Mouse (Mus musculus) left cerebral cortex, adult 8-10 months (tissue): Measurements from ENCODE around the gene Psd4. TPM values are rescaled to one million over a fixed set of nuclear protein-coding genes. Genes with fewer than 3 reads are reported as not detected.

ENCODE experiments used
- DNase-seq, 2 experiments: peaks; one replicate each; pipeline ENCODE4 v3.0.0; 2022; ENCODE audit warnings: low spot score in 2 of 2
- total RNA-seq, 4 experiments: library from RNA; stranded (reverse); gene quantifications; 2 replicates each; pipeline ENCODE4 v1.2.4; 2022

The Psd4 gene
- total RNA-seq, 4 experiments from 2014 or later, result 0.95 to 3.3 (median 1.8) TPM

- no peak for DNase-seq
Measured at GRCm38 (mm10) chr2:24385111-24385961, 18.0 kb downstream of the Psd4 start.

GRCm38 (mm10) chr2:24386158-24386963, 19.0 kb downstream of the Psd4 start:
- no peak for DNase-seq

GRCm38 (mm10) chr2:24386964-24387320, 19.6 kb downstream of the Psd4 start:
- no peak for DNase-seq

GRCm38 (mm10) chr2:24387361-24388283, 20.2 kb downstream of the Psd4 start:
- peak in 1 of 2 experiments; percentile 38 for DNase-seq

GRCm38 (mm10) chr2:24393251-24393650, 25.9 kb downstream of the Psd4 start:
- no peak for DNase-seq

GRCm38 (mm10) chr2:24397115-24397514, 29.7 kb downstream of the Psd4 start:
- no peak for DNase-seq

- DNase-seq, result no peak
Measured at GRCm38 (mm10) chr2:24400711-24401110, 33.3 kb downstream of the Psd4 start.

GRCm38 (mm10) chr2:24405345-24406012, 38.1 kb downstream of the Psd4 start:
- no peak for DNase-seq

GRCm38 (mm10) chr2:24407701-24408485, 40.5 kb downstream of the Psd4 start:
- DNase-seq, result no peak

GRCm38 (mm10) chr2:24409166-24409565, 41.8 kb downstream of the Psd4 start:
- DNase-seq, result peak in 1 of 2 experiments; percentile 39

GRCm38 (mm10) chr2:24413172-24413571, 45.8 kb downstream of the Psd4 start:
- DNase-seq, result no peak

- no peak for DNase-seq
Measured at GRCm38 (mm10) chr2:24413677-24414076, 46.3 kb downstream of the Psd4 start.

GRCm38 (mm10) chr2:24416668-24417067, 49.3 kb downstream of the Psd4 start:
- DNase-seq, result no peak

GRCm38 (mm10) chr2:24417106-24417505, 49.7 kb downstream of the Psd4 start:
- DNase-seq, result no peak

GRCm38 (mm10) chr2:24417564-24417963, 50.2 kb downstream of the Psd4 start:
- no peak for DNase-seq

GRCm38 (mm10) chr2:24421211-24421863, 54.0 kb downstream of the Psd4 start:
- no peak for DNase-seq

GRCm38 (mm10) chr2:24422815-24423214, 55.4 kb downstream of the Psd4 start:
- no peak for DNase-seq

- DNase-seq, result no peak
Measured at GRCm38 (mm10) chr2:24425630-24426029, 58.2 kb downstream of the Psd4 start.

- no peak for DNase-seq
Measured at GRCm38 (mm10) chr2:24427866-24428675, 60.7 kb downstream of the Psd4 start.
